Mouse (Mus musculus) hindbrain, embryonic 16.5 days (tissue): ENCODE measurements at regions not wholly inside any gene's neighbourhood (a gene's known extent, or its start where the extent isn't known, plus 50 kb on each side); places are given as distances from the start of the nearest gene placed in this dataset.

Experiments
- ATAC-seq: fragments of 200-750 bp; cut with Nextera tagmentation; 2 replicates; pipeline ENCODE4 v1.8.0; 2017; ENCODE audit warnings: moderate TSS enrichment, moderate library complexity
- H3K27ac ChIP-seq: fragments of 300-500 bp; sonication (generic); 2 replicates; pipeline ENCODE4 v1.5.1; 2014; ENCODE audit warnings: low read depth, mild to moderate bottlenecking, control low read depth, low read length, moderate library complexity
- H3K27me3 ChIP-seq: fragments of 300-500 bp; sonication (generic); replicated peaks from 2 replicates; pipeline ENCODE4 v1.6.1; 2014; ENCODE audit warnings: low read length; ENCODE audit not compliant: control insufficient read depth, insufficient read depth
- H3K36me3 ChIP-seq: fragments of 300-500 bp; sonication (generic); 2 replicates; pipeline ENCODE4 v1.6.1; 2014; ENCODE audit warnings: mild to moderate bottlenecking, low read length, moderate library complexity, mixed read lengths; ENCODE audit not compliant: control insufficient read depth, insufficient read depth
- H3K4me1 ChIP-seq: fragments of 300-500 bp; sonication (generic); 2 replicates; pipeline ENCODE4 v1.6.1; 2014; ENCODE audit warnings: low read depth, low read length; ENCODE audit not compliant: control insufficient read depth, insufficient read depth
- H3K4me2 ChIP-seq: fragments of 300-500 bp; sonication (generic); 2 replicates; pipeline ENCODE4 v1.6.1; 2014; ENCODE audit warnings: mild to moderate bottlenecking, low read length, control low read depth, moderate library complexity
- H3K4me3 ChIP-seq: fragments of 300-500 bp; sonication (generic); 2 replicates; pipeline ENCODE4 v1.5.1; 2014; ENCODE audit warnings: mild to moderate bottlenecking, low read length, control low read depth, moderate library complexity
- H3K9ac ChIP-seq: fragments of 300-500 bp; sonication (generic); 2 replicates; pipeline ENCODE4 v1.6.1; 2014; ENCODE audit warnings: low read depth, mild to moderate bottlenecking, control low read depth, low read length, moderate library complexity
- H3K9me3 ChIP-seq: fragments of 300-500 bp; sonication (generic); 2 replicates; pipeline ENCODE4 v1.6.1; 2014; ENCODE audit warnings: mild to moderate bottlenecking, low read length, moderate library complexity; ENCODE audit not compliant: control insufficient read depth
- WGBS: fragments of 180-500 bp; shearing (Covaris S2); extraction: QIAGEN DNeasy Blood & Tissue Kit; methylation state at CpG from one replicate; pipeline ENCODE4 v1.1.7; 2014; 5-methylcytosine and 5-hydroxymethylcytosine counted together

- Histone ChIP-seq H3K36me3 (no peaks in the 10 kb centered on the region), H3K9me3 (no peaks in the 10 kb centered on the region), H3K4me1 (peaks cover 7% of the 10 kb centered on the region; the same call in 1 of the 2 replicates), H3K4me3 (no peak overlapping the region), H3K27me3 (no peaks in the 10 kb centered on the region), H3K4me2 (no peak overlapping the region), H3K27ac (no peak overlapping the region), H3K9ac (no peak overlapping the region)
- ATAC-seq = no peak
- WGBS = 81% methylated on average over 12 of the region's 12 CpGs
Observed at GRCm38 (mm10) chr2:166492895-166493294, 220.7 kb downstream of the Prex1 start.

GRCm38 (mm10) chr2:166492421-166492820, 221.2 kb downstream of the Prex1 start:
- no peaks in the 10 kb centered on the region for H3K27me3 ChIP-seq
- no peak overlapping the region for H3K27ac ChIP-seq
- H3K4me2 ChIP-seq = no peak overlapping the region
- WGBS = 52% methylated on average over 12 of the region's 12 CpGs
- no peak for ATAC-seq
- no peaks in the 10 kb centered on the region for H3K36me3 ChIP-seq
- peaks cover 10% of the 10 kb centered on the region for H3K4me1 ChIP-seq
- no peaks in the 10 kb centered on the region for H3K9me3 ChIP-seq
- H3K9ac ChIP-seq = no peak overlapping the region
- H3K4me3 ChIP-seq = no peak overlapping the region

- Histone ChIP-seq H3K9me3 (no peaks in the 10 kb centered on the region), H3K9ac (no peak overlapping the region), H3K27ac (no peak overlapping the region), H3K4me1 (peaks cover 12% of the 10 kb centered on the region), H3K36me3 (no peaks in the 10 kb centered on the region), H3K4me3 (no peak overlapping the region), H3K4me2 (no peak overlapping the region), H3K27me3 (no peaks in the 10 kb centered on the region)
- WGBS = 80% methylated on average over 6 of the region's 6 CpGs
- no peak for ATAC-seq
Observed at GRCm38 (mm10) chr2:166491861-166492260, 221.8 kb downstream of the Prex1 start.

GRCm38 (mm10) chr2:166489041-166489872, 224.4 kb downstream of the Prex1 start:
- Histone ChIP-seq H3K9me3 (no peaks in the 10 kb centered on the region), H3K4me2 (no peak overlapping the region), H3K4me3 (no peak overlapping the region), H3K27ac (no peak overlapping the region), H3K27me3 (no peaks in the 10 kb centered on the region), H3K9ac (no peak overlapping the region), H3K4me1 (peaks cover 12% of the 10 kb centered on the region), H3K36me3 (no peaks in the 10 kb centered on the region)
- 27% methylated on average over 15 of the region's 15 CpGs for WGBS
- 0 out of 2 replicates have a peak, but pooled peaks have one; percentile 2 for ATAC-seq

GRCm38 (mm10) chr2:166487688-166488087, 225.9 kb downstream of the Prex1 start:
- Histone ChIP-seq H3K4me3 (no peak overlapping the region), H3K27me3 (no peaks in the 10 kb centered on the region), H3K9me3 (no peaks in the 10 kb centered on the region), H3K4me2 (no peak overlapping the region), H3K27ac (no peak overlapping the region), H3K36me3 (no peaks in the 10 kb centered on the region), H3K9ac (no peak overlapping the region), H3K4me1 (peaks cover 17% of the 10 kb centered on the region)
- WGBS = 78% methylated on average over 15 of the region's 15 CpGs
- no peak for ATAC-seq

GRCm38 (mm10) chr2:166485788-166486187, 227.8 kb downstream of the Prex1 start:
- no peak overlapping the region for H3K9ac ChIP-seq
- no peaks in the 10 kb centered on the region for H3K36me3 ChIP-seq
- WGBS = 77% methylated on average over 4 of the region's 4 CpGs
- peaks cover 17% of the 10 kb centered on the region for H3K4me1 ChIP-seq
- no peak for ATAC-seq
- H3K27ac ChIP-seq = no peak overlapping the region
- H3K4me3 ChIP-seq = no peak overlapping the region
- H3K4me2 ChIP-seq = no peak overlapping the region
- H3K27me3 ChIP-seq = no peaks in the 10 kb centered on the region
- no peaks in the 10 kb centered on the region for H3K9me3 ChIP-seq

- Histone ChIP-seq H3K4me3 (no peak overlapping the region), H3K9me3 (no peaks in the 10 kb centered on the region), H3K9ac (no peak overlapping the region), H3K27me3 (no peaks in the 10 kb centered on the region), H3K36me3 (no peaks in the 10 kb centered on the region), H3K4me2 (no peak overlapping the region), H3K27ac (no peak overlapping the region), H3K4me1 (peaks cover 17% of the 10 kb centered on the region)
- ATAC-seq = no peak
- WGBS = 74% methylated on average over 6 of the region's 6 CpGs
Observed at GRCm38 (mm10) chr2:166485361-166485760, 228.3 kb downstream of the Prex1 start.

- Histone ChIP-seq H3K4me2 (no peak overlapping the region), H3K27ac (no peak overlapping the region), H3K4me3 (no peak overlapping the region), H3K27me3 (no peaks in the 10 kb centered on the region), H3K4me1 (peaks cover 12% of the 10 kb centered on the region), H3K9ac (no peak overlapping the region), H3K9me3 (no peaks in the 10 kb centered on the region), H3K36me3 (no peaks in the 10 kb centered on the region)
- 81% methylated on average over 6 of the region's 6 CpGs for WGBS
- no peak for ATAC-seq
Observed at GRCm38 (mm10) chr2:166483617-166484319, 229.9 kb downstream of the Prex1 start.
